Mouse (Mus musculus) intestine, embryonic 16.5 days (tissue): Measurements from ENCODE around the gene Efcab3. TPM values are rescaled to one million over a fixed set of nuclear protein-coding genes. Genes with fewer than 3 reads are reported as not detected.

Experiments used
- ATAC-seq: fragments of 200-750 bp; cut with Nextera tagmentation; 2 replicates; pipeline ENCODE4 v1.8.0; 2017; ENCODE audit warnings: moderate TSS enrichment, moderate library complexity
- H3K27ac ChIP-seq: fragments of 300-500 bp; sonication (generic); 2 replicates; pipeline ENCODE4 v1.5.1; 2014; ENCODE audit warnings: mild to moderate bottlenecking, low read length
- H3K27me3 ChIP-seq: fragments of 300-500 bp; sonication (generic); replicated peaks from 2 replicates; pipeline ENCODE4 v1.6.1; 2014; ENCODE audit warnings: low read length, control low read depth, mixed read lengths; ENCODE audit not compliant: control insufficient read depth, insufficient read depth
- H3K36me3 ChIP-seq: fragments of 300-500 bp; sonication (generic); 2 replicates; pipeline ENCODE4 v1.6.1; 2014; ENCODE audit warnings: low read length, control low read depth; ENCODE audit not compliant: control insufficient read depth, insufficient read depth
- H3K4me1 ChIP-seq: fragments of 300-500 bp; sonication (generic); 2 replicates; pipeline ENCODE4 v1.6.1; 2014; ENCODE audit warnings: low read length, control low read depth, mixed read lengths; ENCODE audit not compliant: control insufficient read depth, insufficient read depth
- H3K4me2 ChIP-seq: fragments of 300-500 bp; sonication (generic); 2 replicates; pipeline ENCODE4 v1.6.1; 2014; ENCODE audit warnings: low read depth, low read length, control low read depth
- H3K4me3 ChIP-seq: fragments of 300-500 bp; sonication (generic); 2 replicates; pipeline ENCODE4 v1.5.1; 2014; ENCODE audit warnings: mild to moderate bottlenecking, low read length
- H3K9ac ChIP-seq: fragments of 300-500 bp; sonication (generic); 2 replicates; pipeline ENCODE4 v1.6.1; 2014; ENCODE audit warnings: low read depth, low read length
- H3K9me3 ChIP-seq: fragments of 300-500 bp; sonication (generic); 2 replicates; pipeline ENCODE4 v1.6.1; 2016; ENCODE audit warnings: low read length, control low read depth; ENCODE audit not compliant: control insufficient read depth
- WGBS: fragments of 180-500 bp; shearing (Covaris S2); extraction: QIAGEN DNeasy Blood & Tissue Kit; methylation state at CpG from one replicate; pipeline ENCODE4 v1.1.7; 2014; 5-methylcytosine and 5-hydroxymethylcytosine counted together
- polyA plus RNA-seq: library from polyadenylated mRNA; unstranded; fragments of >200 nt; fragmentation: Nextera tagmentation; extraction: Ambion mirVana; gene quantifications from 2 replicates; pipeline ENCODE4 v1.2.1, GENCODE M21; 2015

Efcab3 gene
- polyA plus RNA-seq, 1 experiment from 2014 or later: 0.59 TPM

DNA sequence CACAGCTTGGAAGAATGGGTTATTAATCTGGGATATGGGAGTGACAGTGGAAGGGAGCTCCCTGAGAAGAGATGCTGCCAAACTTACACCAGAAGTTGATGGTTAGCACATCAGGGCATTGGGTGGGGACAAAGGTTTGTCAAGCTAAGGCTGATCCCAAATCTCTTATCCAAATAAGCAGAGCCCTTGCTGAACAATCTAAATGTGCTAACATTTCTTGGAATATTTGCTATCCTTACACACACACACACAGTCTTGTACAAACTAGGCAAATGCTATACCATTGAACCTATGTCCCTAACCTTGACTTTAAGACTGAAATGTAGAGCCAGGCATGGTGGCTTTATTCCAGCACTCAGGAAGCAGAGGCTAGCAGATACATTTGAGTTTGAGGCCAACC, 80.2 kb downstream of the Efcab3 start:
- Histone ChIP-seq H3K4me1 (no peaks in the 10 kb centered on the region), H3K9ac (no peak overlapping the region), H3K36me3 (peaks cover 5% of the 10 kb centered on the region; the same call in 1 of the 2 replicates), H3K27ac (no peak overlapping the region), H3K4me2 (no peak overlapping the region), H3K9me3 (no peaks in the 10 kb centered on the region), H3K4me3 (no peak overlapping the region), H3K27me3 (no peaks in the 10 kb centered on the region)
- no peak for ATAC-seq

DNA sequence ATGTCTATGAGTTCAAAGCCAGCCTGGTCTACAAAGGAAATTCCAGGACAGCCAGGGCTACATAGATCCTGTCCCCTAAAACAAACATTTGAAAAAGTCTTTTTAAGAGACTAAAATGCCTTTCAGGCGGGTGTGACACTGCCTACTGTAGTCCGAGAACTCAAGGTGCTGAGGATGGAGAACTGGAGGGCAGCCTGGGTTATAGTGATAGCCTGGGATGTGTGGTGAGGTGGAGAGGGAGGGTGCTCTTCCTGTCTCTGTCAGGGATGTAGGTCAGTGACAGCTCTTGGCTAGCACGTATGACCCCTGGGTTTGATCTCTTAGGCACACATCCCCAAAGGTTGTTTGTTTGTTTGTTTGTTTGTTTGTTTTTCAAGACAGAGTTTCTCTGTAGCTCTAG, 80.7 kb downstream of the Efcab3 start:
- WGBS: 87% methylated on average over 3 of the region's 3 CpGs
- no peaks in the 10 kb centered on the region for H3K9me3 ChIP-seq
- ATAC-seq: no peak

DNA sequence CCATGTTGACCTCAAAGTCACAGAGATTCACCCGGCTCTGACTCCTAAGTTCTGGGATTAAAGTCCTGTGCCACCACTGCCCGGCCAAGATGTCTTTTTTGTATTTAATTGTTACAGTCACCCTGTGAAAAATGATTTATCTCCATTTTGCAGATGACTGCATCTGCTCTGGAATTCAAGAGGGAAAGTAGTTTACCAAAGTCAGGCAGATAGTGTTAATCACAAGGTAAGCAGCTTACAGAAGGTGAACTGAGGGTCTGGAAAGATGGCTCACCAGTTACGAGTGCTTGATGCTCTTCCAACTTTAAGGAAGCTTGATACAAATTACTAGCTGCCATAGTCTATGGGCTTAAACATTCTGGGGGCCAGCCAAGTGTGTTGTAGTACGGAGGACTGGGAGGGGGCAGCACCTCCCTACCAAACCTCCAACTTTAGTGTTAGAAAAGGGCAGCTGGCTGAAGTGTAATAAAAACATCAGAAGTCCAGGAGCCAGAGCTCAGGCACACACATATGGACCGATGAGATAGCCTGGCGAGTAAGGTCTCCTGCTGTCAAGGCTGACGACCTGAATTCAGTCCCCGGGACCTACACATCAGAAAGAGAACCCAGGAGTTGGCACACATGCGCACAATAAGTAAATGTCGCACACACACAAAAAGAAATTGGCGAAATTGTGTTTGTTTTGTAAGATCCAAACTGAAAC, 81.3 kb downstream of the Efcab3 start:
- 71% methylated on average over 11 of the region's 11 CpGs for WGBS
- H3K9me3 ChIP-seq: no peaks in the 10 kb centered on the region
- no peak overlapping the region for H3K4me2 ChIP-seq
- H3K4me1 ChIP-seq: no peaks in the 10 kb centered on the region
- ATAC-seq: no peak
- no peaks in the 10 kb centered on the region for H3K27me3 ChIP-seq
- no peak overlapping the region for H3K27ac ChIP-seq
- peaks cover under 1% of the 10 kb centered on the region; the same call in 1 of the 2 replicates for H3K36me3 ChIP-seq
- H3K9ac ChIP-seq: no peak overlapping the region
- H3K4me3 ChIP-seq: no peak overlapping the region

More for the DNA sequence above, 80.7 kb downstream of the Efcab3 start:
- Histone ChIP-seq H3K4me2 (no peak overlapping the region), H3K27ac (no peak overlapping the region), H3K9ac (no peak overlapping the region), H3K27me3 (no peaks in the 10 kb centered on the region), H3K4me3 (no peak overlapping the region), H3K36me3 (peaks cover 5% of the 10 kb centered on the region; the same call in 1 of the 2 replicates), H3K4me1 (no peaks in the 10 kb centered on the region)

DNA sequence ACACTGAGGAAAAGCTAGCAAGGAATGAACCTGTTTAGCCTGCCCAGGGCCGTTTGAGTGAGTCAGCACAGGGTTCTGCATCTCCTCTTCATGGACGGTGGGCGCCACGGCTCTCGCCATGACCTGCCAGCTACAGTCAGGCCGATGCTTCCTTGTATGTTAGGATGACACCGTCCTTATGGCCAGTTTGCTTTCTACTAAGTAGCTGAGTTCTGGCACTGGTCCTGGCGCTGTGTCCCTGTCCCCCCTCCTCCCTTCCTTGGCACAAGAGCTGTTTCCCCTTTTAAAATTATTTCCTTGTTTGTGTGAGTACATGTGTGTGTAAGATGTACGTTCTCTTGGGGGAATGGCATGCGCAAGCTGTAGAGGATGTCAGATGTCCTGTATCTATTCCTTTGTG, 81.8 kb downstream of the Efcab3 start:
- H3K4me3 ChIP-seq: no peak overlapping the region
- H3K4me1 ChIP-seq: no peaks in the 10 kb centered on the region
- H3K36me3 ChIP-seq: no peaks in the 10 kb centered on the region
- H3K4me2 ChIP-seq: no peak overlapping the region
- no peak for ATAC-seq
- H3K27me3 ChIP-seq: no peaks in the 10 kb centered on the region
- H3K9me3 ChIP-seq: no peaks in the 10 kb centered on the region
- H3K9ac ChIP-seq: no peak overlapping the region
- 82% methylated on average over 10 of the region's 10 CpGs for WGBS
- no peak overlapping the region for H3K27ac ChIP-seq

DNA sequence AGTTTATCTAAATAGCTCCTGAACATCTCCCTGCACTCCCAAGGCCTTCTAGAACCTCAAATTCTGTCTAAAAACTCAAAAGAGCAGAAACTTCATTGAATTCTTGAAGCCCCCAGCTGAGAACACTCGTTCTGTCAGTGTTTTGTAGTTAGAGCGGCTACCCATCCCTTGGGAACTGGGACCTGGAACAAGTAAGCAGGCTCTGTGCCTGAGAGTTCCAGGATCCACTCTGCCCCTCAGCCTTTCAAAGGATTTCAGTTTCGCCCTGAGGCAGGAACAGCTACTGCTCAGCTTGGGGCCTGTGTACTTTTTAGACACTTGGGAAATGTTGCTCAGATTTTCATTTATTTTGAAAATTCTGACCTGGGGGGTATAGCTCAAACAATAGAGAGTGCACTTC, 83.2 kb downstream of the Efcab3 start, which contains the start of gene Gm10842:
Gm10842 (plus strand) TSS at position 301 of the 400 bp plus-strand sequence.
- H3K36me3 ChIP-seq: no peaks in the 10 kb centered on the region
- WGBS: 79% methylated on average over 3 of the region's 3 CpGs
- H3K4me1 ChIP-seq: no peaks in the 10 kb centered on the region
- no peaks in the 10 kb centered on the region for H3K27me3 ChIP-seq
- H3K9me3 ChIP-seq: no peaks in the 10 kb centered on the region
- no peak within 1 kb of the TSS for H3K4me2 ChIP-seq
- no peak within 1 kb of the TSS for H3K9ac ChIP-seq
- no peak within 1 kb of the TSS for H3K4me3 ChIP-seq
- no peak for ATAC-seq
- no peak within 1 kb of the TSS for H3K27ac ChIP-seq

DNA sequence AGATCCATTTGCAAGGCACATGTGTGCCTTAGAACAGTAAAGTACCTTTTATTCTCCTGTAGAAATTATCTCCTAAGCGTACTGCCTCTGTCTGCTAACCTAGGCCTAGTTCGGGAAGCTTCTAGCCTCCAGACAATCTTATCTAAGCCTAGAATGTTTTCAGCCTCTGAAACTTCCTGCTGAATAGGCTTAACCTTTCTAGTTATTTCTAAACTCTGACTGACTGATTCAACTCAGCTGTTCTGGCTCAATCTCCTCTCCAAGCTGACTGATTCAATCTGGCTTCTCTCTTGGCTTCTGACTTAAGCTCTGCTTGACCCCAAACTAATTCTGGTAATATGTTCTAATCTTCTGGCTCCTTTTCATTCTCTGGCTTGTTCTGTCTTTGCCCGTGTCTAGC, 86.0 kb downstream of the Efcab3 start:
- 80% methylated on average over 3 of the region's 3 CpGs for WGBS
- ATAC-seq: no peak
- no peaks in the 10 kb centered on the region for H3K9me3 ChIP-seq

DNA sequence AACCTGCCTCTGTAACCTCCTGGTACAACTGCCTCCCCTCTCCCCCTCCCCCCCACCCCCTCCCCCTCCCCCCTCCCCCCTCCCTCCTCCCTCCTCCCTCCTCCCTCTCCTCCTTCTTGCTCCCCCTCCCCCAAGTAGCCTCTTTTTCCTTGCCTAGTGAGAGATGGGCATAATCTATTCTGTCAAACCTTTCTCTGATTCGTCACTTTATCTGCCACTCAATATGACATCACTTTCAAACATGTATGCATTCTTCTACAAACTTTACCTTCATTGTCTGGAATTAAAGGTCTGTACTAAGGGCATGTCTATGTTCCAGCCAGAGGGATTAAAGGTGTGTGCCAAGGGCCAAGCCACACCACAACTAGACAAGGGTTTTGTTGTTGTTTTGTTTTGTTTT, 86.4 kb downstream of the Efcab3 start:
- Histone ChIP-seq H3K4me1 (peaks cover 9% of the 10 kb centered on the region), H3K4me3 (no peak overlapping the region), H3K9me3 (no peaks in the 10 kb centered on the region), H3K9ac (no peak overlapping the region), H3K36me3 (no peaks in the 10 kb centered on the region), H3K27me3 (no peaks in the 10 kb centered on the region), H3K4me2 (no peak overlapping the region), H3K27ac (no peak overlapping the region)
- WGBS: 100% methylated on average over 1 of the region's 1 CpGs
- ATAC-seq: no peak

More for the DNA sequence above, 86.0 kb downstream of the Efcab3 start:
- H3K4me1 ChIP-seq: peaks cover 9% of the 10 kb centered on the region
- H3K9ac ChIP-seq: no peak overlapping the region
- no peak overlapping the region for H3K27ac ChIP-seq
- H3K4me2 ChIP-seq: no peak overlapping the region
- H3K27me3 ChIP-seq: no peaks in the 10 kb centered on the region
- H3K36me3 ChIP-seq: no peaks in the 10 kb centered on the region
- H3K4me3 ChIP-seq: no peak overlapping the region

DNA sequence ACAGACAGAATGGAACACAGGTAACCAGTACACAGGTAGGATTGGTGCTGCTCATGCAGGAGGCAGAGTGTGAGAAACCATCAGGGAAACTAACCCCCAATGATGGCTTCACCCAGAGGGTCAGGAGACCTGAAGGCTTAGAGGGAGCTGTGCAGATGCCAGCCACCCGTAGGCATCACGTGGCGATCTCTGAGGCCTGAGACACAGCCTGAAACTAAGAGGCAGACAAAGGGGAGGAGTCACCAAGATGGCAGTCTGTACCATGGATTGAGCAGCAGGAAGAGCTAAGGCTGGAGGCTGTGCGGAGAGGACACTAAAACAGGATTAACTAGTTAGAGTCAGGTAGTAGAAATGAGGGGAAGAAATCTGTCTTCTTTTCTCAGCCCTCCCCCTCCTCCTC, 87.3 kb downstream of the Efcab3 start:
- no peak overlapping the region for H3K9ac ChIP-seq
- no peak overlapping the region for H3K4me2 ChIP-seq
- H3K4me3 ChIP-seq: no peak overlapping the region
- no peak for ATAC-seq
- H3K4me1 ChIP-seq: peaks cover 9% of the 10 kb centered on the region
- no peaks in the 10 kb centered on the region for H3K36me3 ChIP-seq
- no peaks in the 10 kb centered on the region for H3K27me3 ChIP-seq
- no peaks in the 10 kb centered on the region for H3K9me3 ChIP-seq
- no peak overlapping the region for H3K27ac ChIP-seq
- 56% methylated on average over 4 of the region's 4 CpGs for WGBS

DNA sequence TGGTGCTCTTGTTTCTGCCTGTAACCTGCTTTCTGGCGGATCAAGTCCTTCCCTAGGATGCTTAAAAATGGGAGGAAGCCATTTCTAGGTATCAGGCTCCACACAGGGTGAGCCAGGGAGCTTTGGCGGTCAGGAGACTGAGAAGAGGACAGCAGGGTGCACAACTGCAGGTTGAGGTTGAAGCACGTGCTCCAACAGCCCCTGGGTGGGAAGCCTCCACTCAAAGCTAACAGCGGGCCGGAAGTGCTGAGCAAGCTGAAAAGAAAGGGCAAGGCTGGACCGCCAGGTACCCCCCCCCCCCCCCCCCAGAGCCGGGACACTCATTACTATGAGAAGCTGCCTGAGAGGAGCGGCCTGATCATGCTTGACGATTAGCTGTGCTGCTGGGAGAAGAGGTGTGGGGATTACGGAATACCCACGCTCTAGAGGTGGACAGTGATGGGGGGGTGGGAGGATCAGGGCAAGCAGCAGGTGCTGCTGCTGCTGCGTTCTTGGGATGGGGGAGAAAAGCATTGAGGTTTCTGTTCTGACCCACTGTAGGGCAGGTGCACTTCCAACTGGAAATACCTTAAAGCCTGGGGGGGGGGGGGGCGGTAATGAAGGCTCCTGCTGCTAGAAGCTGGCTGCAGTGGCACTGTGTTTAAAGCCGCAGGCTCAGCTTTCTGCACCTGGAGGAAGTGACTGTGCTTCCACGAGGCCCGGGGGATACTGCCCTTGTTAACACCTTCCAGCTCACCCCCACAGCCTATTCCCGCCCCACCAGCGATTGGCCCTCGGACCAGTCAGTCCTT, 88.0 kb downstream of the Efcab3 start:
- WGBS: 22% methylated on average over 19 of the region's 19 CpGs
- H3K9ac ChIP-seq: no peak overlapping the region
- H3K9me3 ChIP-seq: no peaks in the 10 kb centered on the region
- H3K27ac ChIP-seq: no peak overlapping the region
- H3K4me2 ChIP-seq: no peak overlapping the region
- H3K4me3 ChIP-seq: no peak overlapping the region
- H3K27me3 ChIP-seq: no peaks in the 10 kb centered on the region
- H3K36me3 ChIP-seq: no peaks in the 10 kb centered on the region
- no peak for ATAC-seq
- peaks cover 9% of the 10 kb centered on the region for H3K4me1 ChIP-seq
